Mouse (Mus musculus): ENCODE measurements at regions not wholly inside any gene's neighbourhood (a gene's known extent, or its start where the extent isn't known, plus 50 kb on each side); places are given as distances from the start of the nearest gene placed in this dataset.

DNA sequence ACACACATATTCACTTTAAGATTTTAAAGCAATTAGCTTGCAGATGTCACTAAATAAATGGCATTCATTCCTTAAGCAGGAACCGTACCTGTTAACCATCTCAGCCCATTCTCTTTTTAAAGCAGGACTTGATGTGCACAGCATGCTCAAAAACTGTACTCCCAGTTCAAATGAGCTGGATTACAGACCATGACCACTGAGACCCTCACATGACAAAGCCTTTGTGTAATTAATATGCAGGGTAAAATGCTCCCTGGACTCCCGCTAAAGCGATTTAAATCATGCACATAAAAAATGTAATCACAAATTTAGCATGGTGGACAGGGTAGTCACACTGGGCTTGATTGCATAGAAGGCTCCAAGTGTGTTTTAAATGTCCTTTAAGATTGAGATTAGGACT lies 547.2 kb downstream of the Nr4a2 start:
- Histone ChIP-seq H3K4me1 (no peaks in the 10 kb centered on the region), H3K9me3 (no peaks in the 10 kb centered on the region), H3K9ac (no peak overlapping the region), H3K27ac (no peak overlapping the region), H3K36me3 (replicated peaks) (no peaks in the 10 kb centered on the region), H3K27me3 (replicated peaks) (no peaks in the 10 kb centered on the region), H3K4me3 (no peak overlapping the region), H3K4me2 (no peak overlapping the region)
- ATAC-seq (replicated peaks) = no peak
- WGBS = 29% methylated on average over 3 of the region's 3 CpGs

DNA sequence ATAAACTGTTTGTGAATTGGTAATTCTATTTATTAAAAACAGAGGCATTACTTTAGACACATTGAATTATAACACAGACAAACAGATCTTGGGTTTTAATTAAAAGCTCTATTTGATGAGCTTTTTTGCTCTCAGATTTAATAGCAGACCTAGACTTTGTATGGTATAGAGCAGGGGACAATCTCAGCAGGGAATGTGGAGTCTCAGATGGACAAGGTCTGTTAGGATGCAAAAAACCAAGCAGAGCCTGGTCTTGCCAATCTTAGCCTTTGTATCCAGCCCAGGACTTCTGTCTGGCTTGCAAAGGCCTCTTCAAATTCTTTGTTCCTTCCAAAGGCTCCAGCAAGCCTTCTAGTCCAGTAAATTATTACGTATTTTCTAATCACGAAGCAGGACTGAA lies 551.0 kb downstream of the Nr4a2 start:
- no peak overlapping the region for H3K9ac ChIP-seq
- H3K27me3 ChIP-seq (replicated peaks) = no peaks in the 10 kb centered on the region
- ATAC-seq (replicated peaks) = no peak
- H3K4me3 ChIP-seq = no peak overlapping the region
- 57% methylated on average over 2 of the region's 2 CpGs for WGBS
- no peaks in the 10 kb centered on the region for H3K9me3 ChIP-seq
- no peak overlapping the region for H3K27ac ChIP-seq
- H3K4me1 ChIP-seq = no peaks in the 10 kb centered on the region
- H3K4me2 ChIP-seq = no peak overlapping the region
- no peaks in the 10 kb centered on the region for H3K36me3 ChIP-seq (replicated peaks)

DNA sequence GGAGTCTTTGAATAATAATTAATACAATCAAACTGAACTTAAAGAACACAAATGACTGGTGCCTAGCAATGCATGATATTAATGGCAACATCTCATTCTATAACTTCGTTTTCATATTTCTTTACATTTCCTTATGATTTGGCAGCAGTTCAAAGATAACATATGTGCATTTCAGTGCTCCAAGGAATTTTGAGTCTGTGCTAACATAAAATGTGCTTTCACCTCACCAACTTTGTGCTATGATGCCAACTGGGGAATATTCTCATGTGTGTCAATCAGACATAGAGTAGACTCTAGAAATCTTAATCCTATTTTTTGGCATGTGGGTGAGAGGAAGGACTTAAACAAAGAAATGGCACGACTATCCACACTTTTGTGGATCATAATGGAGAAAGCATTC lies 562.5 kb downstream of the Nr4a2 start:
- H3K4me3 ChIP-seq = no peak overlapping the region
- H3K27me3 ChIP-seq (replicated peaks) = no peaks in the 10 kb centered on the region
- H3K4me2 ChIP-seq = no peak overlapping the region
- no peak overlapping the region for H3K9ac ChIP-seq
- H3K36me3 ChIP-seq (replicated peaks) = no peaks in the 10 kb centered on the region
- H3K9me3 ChIP-seq = no peaks in the 10 kb centered on the region
- WGBS = 62% methylated on average over 2 of the region's 2 CpGs
- H3K27ac ChIP-seq = no peak overlapping the region
- ATAC-seq (replicated peaks) = no peak
- no peaks in the 10 kb centered on the region for H3K4me1 ChIP-seq

DNA sequence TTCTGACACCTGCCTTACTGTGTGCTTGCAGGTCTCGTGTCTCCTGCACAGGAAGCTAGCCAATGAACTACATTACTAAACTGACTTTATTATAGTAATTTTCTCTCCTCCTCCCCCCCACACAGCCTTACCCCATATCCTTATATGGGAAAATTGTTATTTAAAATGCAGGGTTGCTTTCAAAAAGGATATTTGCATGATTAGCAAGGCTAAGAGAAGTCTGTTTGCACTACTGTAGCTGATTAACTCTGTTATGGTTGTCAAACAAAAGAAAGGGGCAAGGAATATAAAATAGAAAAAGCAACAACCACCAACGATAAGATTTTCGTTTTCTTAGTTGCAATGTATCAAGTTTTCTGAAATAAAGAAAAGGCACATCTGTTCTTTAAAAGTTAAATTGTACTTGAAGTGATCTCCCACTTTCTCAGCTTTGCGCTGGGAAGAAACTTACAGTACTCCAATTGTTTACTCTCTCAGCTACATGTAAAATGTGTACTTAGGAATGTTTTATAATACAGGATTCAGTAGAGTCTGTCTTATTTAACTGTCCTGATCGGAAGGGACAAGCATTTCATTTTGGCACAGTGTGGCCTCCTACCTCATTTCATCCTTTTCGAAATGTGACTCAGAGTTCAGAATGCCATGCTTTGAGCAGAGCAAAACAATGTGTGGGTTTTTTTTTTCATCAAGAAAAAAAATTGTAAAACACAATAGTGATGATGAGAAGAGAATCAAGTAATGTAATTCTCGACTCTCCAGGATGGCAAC lies 571.4 kb downstream of the Nr4a2 start:
- Histone ChIP-seq H3K36me3 (replicated peaks) (no peaks in the 10 kb centered on the region), H3K9ac (no peak overlapping the region), H3K4me3 (no peak overlapping the region), H3K4me1 (no peaks in the 10 kb centered on the region), H3K27ac (no peak overlapping the region), H3K27me3 (replicated peaks) (no peaks in the 10 kb centered on the region), H3K9me3 (no peaks in the 10 kb centered on the region), H3K4me2 (no peak overlapping the region)
- ATAC-seq (replicated peaks) = peak; percentile 42; the same call in 1 of the 2 replicates
- WGBS = 50% methylated on average over 7 of the region's 7 CpGs

DNA sequence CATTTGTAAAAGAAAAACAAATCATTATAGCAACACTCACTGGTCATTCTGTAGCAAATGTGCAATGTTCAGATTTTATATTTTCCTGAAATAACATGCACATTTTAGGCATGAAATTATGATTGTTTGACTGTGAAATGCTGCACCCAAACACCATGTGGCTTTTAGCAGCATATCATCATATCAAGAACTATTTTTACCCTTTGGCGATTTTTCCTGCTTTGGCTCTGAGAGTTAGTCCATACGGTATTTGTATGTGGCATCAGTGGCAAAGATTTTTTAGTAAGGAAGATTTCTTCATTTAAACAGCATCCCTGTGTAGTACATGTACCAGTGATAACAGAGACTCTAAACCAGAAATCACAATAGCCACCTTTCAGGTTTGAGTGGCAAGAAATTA lies 573.6 kb downstream of the Nr4a2 start:
- Histone ChIP-seq H3K4me1 (no peaks in the 10 kb centered on the region), H3K4me3 (no peak overlapping the region), H3K9me3 (no peaks in the 10 kb centered on the region), H3K27me3 (replicated peaks) (no peaks in the 10 kb centered on the region), H3K27ac (no peak overlapping the region), H3K4me2 (no peak overlapping the region), H3K9ac (no peak overlapping the region), H3K36me3 (replicated peaks) (no peaks in the 10 kb centered on the region)
- ATAC-seq (replicated peaks) = no peak
- WGBS = 79% methylated on average over 2 of the region's 2 CpGs

DNA sequence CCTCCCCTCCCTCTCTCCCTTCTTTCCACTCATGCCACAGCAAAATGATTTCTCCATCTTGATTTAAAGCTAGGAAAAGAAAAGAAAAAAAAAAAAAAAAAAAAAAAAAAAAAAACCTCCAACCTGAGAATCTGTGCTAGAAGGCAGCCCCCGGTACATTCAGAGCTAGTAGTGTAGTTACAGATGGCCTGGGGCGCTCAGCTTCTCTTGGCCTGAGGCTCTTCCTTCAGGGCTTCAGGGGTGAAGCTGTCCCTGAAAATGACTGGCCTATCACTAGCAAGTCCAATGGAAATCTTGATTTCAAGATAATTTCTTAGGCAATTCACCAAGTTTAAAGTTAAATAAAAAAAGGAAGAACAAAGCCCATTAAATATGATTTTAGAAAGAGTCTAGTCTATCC lies 583.1 kb downstream of the Nr4a2 start:
- Histone ChIP-seq H3K4me2 (no peak overlapping the region), H3K27me3 (replicated peaks) (no peaks in the 10 kb centered on the region), H3K9me3 (no peaks in the 10 kb centered on the region), H3K27ac (no peak overlapping the region), H3K4me3 (no peak overlapping the region), H3K9ac (no peak overlapping the region), H3K4me1 (no peaks in the 10 kb centered on the region; the same call in 1 of the 2 replicates), H3K36me3 (replicated peaks) (no peaks in the 10 kb centered on the region)
- no peak; the same call in 1 of the 2 replicates for ATAC-seq (replicated peaks)
- 81% methylated on average over 2 of the region's 2 CpGs for whole genome bisulfite sequencing

DNA sequence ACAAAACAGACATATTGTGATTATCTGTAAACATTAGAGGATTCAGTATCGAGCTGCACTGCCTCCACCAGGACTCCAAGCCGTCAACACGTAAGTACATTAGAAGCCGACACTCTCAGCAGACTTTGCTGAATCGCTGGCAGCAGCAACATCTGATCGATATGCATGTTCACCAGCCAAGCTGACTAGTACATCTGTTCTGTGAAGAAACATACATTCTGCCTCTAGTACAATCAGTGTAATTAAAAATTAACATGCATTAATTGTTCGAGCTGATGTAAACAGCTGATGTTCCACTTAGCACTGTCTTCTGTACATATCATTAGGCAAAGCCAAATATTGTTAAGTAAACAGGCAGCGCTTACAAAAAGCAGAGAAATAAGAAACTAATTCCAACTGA lies 584.0 kb downstream of the Nr4a2 start:
- Histone ChIP-seq H3K36me3 (replicated peaks) (no peaks in the 10 kb centered on the region), H3K27me3 (replicated peaks) (no peaks in the 10 kb centered on the region), H3K9ac (no peak overlapping the region), H3K4me3 (no peak overlapping the region), H3K27ac (no peak overlapping the region), H3K9me3 (no peaks in the 10 kb centered on the region), H3K4me2 (no peak overlapping the region), H3K4me1 (no peaks in the 10 kb centered on the region; the same call in 1 of the 2 replicates)
- peak; percentile 56; the same call in 1 of the 2 replicates for ATAC-seq (replicated peaks)
- 69% methylated on average over 8 of the region's 8 CpGs for WGBS

DNA sequence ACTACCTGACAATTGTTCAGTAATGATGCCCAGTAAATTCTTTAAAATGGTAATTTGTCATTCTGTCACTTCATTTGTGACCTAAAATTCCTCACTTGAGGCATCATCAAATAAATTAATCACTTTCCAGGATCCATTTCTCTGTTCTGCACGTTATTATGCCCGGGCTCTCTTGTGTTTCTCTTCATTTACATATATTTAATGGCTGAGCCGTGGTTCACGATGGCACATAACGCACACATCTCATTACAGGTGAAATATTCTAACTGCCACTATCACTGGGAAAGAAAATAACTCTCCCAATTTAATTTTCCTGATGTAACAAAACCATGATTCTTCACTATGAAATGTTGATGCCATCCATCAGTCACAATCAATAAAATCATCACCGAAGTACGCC lies 604.4 kb downstream of the Nr4a2 start:
- Histone ChIP-seq H3K27me3 (replicated peaks) (no peaks in the 10 kb centered on the region), H3K4me2 (no peak overlapping the region), H3K4me1 (no peaks in the 10 kb centered on the region), H3K9ac (no peak overlapping the region), H3K27ac (no peak overlapping the region), H3K36me3 (replicated peaks) (no peaks in the 10 kb centered on the region), H3K9me3 (no peaks in the 10 kb centered on the region), H3K4me3 (no peak overlapping the region)
- ATAC-seq (replicated peaks) = no peak
- WGBS = 57% methylated on average over 7 of the region's 7 CpGs

Measured in midbrain, embryonic 15.5 days (tissue).